Mouse (Mus musculus) urinary bladder, postnatal 4 days (tissue): ENCODE measurements around the gene Mzf1.

Experiments
- DNase-seq, 2 experiments: peaks; one replicate each; pipeline ENCODE4 v3.0.0; 2021 to 2022; ENCODE audit warnings: low spot score in 2 of 2

The Mzf1 gene

DNA sequence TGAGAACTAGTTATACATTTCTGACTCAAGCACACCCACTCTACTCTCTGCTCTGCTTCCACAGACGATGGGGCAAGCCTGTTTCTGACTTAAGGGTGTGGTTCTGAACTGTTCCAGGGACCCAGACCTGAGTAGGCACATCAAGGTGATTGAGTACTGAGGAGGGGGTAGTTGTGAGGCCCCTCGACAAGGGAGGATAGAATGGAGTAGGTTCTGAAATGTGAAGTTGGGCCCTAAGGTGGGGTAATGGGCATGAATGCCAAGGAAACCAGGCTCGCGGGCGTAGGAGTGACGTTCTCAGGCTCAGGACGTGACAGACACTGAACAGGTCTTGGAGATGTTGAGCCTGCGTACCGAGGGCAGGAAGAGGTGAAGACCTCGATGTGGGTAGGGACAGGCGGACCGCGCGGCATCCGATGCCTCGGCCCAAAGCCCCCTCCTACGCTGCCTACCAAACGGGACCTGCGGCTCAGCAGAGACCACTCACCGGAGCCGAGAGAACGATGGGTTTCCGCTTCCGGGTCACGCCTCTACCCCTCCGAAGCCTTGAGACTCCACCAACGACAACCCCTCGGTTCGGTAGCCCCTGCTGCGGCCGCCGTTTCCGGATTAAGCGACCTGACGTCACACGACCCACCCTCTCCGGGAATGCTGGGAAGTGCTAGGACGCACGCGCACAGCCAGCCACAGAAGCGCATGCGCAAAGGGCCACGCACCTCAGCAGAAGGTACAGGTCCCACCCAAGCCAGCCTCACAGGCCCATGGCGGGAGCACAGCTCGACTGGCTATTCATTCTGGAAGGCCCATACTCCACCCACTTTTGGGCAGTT, 20.2 kb downstream of the Mzf1 start, which contains the start of gene Chmp2a:
Chmp2a (minus strand) TSS at position 660 of the 830 bp plus-strand sequence.
- DNase-seq: peak; percentile 94 to 97

DNA sequence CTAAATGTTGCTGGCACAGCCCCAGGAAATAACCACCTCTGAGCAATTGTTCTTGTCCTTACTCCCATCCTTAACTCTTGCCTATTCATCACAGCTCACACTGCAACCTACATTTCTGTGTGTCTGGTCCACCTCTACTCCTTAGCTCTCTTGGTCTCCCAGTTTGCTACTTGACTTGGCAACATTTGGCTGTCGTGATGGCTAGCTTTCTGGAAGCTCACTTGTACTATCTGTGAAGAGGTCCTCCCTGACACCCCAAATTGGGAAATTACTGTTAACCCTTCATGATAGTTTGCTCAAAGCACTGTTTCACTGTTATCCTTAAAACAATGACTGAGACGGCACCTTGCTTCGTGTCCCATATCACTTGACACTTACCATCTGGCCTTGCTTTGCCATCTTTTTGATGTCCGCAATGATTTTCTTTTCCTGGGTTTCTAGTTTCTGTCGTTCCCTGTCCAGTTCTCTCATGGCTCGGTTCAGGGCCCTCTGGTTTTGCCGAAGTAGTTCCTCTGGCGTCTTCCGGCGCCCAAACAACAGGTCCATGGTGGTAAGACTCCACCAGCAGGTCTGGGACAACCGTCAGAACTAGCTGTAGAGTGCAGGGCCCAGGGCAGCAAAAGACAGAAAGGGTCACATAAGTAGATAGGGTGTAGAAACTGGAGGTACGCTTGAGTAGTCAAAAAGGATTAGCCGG, 21.0 kb downstream of the Mzf1 start:
- DNase-seq: no peak

DNA sequence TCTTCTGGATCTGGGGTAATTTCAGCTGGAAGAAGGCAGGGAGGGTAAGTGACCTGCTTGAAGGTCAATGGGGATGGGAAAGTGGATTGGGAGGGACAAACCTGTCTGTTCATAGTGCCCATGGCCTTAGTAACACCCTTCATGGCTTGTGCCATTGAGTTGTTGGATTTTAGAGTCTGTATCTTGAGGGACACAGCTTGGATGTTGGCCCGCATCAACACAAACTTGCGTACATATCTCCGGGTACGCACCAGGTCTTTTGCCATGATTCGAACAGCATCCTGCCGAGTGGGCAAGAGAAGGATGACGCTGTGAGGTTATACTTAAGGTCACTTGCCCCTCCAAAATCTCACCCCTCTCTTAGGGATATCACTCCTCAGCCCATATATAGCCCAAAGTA, 22.0 kb downstream of the Mzf1 start:
- DNase-seq: no peak

- DNase-seq: no peak
Observed at GRCm38 (mm10) chr7:13031983-13032382, 22.6 kb downstream of the Mzf1 start.

- no peak for DNase-seq
Observed at GRCm38 (mm10) chr7:13031069-13031468, 23.5 kb downstream of the Mzf1 start.

DNA sequence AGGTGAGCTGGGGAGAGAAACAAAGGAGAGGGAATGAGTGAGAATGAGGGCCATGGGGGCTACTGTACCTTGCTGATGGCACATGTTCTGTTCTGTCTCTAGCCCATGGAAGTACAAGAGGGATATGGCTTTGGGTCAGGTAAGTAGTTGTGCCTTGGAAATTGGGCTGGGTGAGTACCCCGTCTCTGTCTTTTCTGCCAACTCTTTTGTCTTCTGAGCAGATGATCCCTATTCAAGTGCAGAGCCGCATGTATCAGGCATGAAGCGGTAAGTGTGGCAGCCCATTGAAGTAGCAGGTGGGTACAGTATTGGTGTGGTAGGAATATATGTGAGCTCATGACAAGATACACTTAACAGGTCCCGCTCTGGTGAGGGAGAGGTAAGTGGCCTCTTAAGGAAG, 25.6 kb downstream of the Mzf1 start:
- no peak for DNase-seq

DNA sequence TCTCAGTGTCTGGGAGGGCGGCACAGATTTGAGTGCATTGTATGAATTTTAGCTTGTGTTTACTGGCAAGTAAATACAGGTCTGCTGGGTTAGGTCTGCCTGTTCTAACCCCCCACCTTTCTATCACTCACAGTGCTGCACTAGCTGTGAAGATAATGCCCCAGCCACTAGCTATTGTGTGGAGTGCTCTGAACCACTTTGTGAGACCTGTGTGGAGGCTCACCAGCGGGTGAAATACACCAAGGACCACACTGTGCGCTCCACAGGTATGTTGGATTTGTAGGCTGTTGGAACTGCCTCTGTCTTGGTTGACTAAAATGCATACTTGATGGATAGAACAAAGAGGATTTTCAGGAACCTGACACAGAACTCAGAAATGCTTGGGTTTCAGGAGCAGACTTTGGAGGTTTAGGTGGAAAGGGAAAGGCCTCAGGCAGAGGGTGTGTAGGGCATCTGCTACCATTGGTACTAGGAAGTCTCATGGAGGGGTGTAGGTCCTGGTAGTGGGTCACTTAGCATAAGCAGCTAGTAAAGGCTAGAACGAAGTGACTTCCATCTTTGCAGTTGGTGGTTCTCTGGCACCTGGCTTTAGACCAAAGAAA, 29.0 kb downstream of the Mzf1 start:
- DNase-seq: no peak

DNA sequence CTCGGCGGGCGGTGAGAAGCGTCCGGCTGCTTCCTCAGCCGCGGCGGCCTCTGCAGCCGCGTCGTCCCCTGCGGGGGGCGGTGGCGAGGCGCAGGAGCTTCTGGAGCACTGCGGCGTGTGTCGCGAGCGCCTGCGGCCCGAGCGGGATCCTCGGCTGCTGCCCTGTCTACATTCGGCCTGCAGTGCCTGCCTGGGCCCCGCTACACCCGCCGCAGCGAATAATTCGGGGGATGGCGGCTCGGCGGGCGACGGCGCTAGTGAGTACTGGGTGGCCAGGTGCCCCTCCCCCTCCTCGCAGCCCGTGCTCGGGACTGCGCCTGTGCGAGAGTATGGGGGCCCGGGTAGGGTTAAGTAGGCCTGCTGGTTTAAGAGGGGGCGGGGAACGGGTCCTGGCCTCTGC, 29.8 kb downstream of the Mzf1 start:
- peak; percentile 80 to 83 for DNase-seq

GRCm38 (mm10) chr7:13023928-13024731, 30.4 kb downstream of the Mzf1 start:
- DNase-seq: peak; percentile 93

DNA sequence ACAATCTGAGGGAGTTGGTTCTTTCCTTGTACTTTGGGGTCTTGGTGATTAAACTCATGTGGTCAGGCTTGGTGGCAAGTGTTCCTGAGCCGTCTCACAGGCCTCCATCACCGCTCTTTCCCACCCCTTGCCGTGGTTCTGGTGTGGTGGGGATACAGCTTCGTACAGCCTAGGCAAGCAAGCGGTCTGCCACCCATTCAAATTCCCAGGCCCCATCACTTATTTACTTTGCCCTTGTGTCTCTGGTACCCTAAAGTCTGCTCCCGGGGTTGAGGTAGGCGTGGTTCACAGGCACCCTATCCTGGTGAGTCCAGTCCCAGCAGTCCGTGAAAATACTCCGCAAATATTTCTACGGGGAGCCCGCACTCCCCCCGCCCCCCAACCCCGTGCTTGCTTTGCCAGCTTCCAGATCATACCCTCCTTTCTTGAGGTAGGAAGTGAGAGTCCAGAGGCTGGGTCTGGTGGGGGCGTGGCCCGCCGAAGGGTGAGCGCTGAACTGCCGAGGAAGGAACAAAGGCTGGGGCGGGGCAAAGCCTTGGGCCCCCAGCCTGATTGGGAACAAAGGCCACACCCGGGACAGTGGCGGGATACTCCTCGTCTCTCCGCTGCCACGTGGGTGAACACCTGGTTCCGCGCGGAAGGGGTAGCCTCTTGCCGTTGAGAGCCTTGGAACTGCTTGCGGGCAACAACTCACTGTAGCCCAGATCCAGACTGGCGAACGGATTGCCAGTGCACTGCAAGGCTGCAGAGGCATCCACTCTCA, 31.6 kb downstream of the Mzf1 start:
- peak; percentile 77 to 79 for DNase-seq

- DNase-seq: no peak
Observed at GRCm38 (mm10) chr7:13015217-13015616, 39.3 kb downstream of the Mzf1 start.

DNA sequence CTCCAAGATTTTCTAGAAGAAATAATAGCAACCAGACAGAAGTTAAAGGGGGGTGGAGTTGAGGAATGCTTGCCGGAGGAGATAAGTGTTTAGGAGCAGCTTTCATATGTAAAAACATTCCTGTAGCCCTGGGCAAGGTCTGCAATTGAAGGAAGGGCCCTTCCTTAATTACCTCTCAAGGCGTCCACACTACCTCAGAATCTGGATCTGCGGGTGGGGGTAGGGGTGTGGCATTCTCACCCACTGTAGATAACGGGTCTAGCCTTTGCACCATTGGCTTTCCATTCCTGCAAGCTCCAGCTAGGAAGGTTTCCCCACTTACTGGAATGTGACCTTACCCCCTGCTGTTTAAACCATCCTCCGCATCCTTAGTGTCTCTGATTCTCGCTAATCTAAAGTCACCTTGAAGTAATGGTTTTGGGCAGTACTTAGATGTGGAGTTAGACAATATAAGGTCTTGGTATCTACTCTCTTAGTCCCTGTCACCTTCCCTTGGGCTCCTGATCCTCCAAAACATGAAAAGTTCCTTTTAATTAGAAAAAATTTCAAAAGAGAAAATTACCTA, 40.2 kb downstream of the Mzf1 start:
- no peak for DNase-seq

DNA sequence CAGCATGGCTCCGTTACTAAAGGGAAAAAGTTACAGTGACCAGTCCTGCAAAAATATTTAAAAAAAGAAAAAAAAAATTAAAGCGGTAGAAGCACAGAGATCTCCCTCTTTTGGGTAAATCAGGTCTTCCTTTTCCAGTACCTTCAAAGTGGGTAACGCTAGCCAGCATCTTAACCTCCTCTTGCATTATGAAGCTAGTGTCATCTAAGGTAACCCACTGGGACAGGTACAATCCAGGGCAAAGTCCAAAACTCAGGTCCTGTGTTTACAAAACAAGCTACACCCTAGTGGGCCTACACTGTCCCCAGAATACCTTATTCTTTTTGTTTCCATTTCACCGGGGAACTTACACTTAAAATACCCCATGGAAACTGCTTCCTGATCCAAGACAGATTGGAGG, 40.9 kb downstream of the Mzf1 start:
- no peak for DNase-seq

DNA sequence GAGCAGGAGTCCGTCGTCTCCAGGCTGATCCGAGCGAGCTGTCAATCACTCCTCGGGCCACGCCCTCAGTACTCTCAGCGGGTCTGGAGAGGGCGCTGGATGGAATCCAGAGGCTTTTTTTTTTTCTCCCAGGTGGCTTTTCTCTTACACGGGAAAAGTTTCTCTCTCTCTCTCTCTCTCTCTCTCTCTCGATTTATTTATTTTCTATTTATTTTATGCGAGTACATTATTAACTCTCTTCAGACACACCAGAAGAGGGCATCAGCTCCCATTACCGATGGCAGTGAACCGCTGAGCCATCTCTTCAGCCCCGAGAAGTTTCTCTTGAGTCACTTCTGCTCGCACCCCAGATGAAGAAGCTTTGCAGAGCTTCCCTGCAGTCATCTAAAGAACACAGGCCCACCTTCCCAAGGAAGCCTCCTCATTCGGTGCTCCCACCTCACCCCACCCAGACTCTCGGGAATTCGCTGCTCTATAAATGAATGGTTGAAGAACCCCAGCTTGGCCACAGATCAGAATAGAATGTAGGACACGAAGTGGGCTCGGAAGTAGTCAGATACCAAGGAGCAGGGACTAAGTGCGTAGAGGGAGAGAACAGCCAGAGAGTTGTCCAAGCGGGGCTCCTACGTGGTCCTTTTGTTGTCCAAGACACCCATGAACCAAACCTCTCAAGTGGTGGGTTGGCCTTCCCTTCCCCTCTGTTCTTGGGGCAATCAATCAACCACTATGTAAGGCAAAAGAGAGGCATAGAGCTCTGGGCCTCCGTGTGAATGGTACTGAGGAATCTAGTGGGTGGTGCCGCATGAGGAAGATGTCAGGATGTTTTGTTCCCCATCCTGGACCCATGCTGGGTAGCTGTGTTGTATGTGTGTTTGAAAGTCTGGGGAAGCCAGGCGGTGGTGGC, 44.3 kb downstream of the Mzf1 start, which contains the start of gene Zbtb45:
Zbtb45 (minus strand) TSS at position 30 of the 904 bp plus-strand sequence.
- DNase-seq: no peak

DNA sequence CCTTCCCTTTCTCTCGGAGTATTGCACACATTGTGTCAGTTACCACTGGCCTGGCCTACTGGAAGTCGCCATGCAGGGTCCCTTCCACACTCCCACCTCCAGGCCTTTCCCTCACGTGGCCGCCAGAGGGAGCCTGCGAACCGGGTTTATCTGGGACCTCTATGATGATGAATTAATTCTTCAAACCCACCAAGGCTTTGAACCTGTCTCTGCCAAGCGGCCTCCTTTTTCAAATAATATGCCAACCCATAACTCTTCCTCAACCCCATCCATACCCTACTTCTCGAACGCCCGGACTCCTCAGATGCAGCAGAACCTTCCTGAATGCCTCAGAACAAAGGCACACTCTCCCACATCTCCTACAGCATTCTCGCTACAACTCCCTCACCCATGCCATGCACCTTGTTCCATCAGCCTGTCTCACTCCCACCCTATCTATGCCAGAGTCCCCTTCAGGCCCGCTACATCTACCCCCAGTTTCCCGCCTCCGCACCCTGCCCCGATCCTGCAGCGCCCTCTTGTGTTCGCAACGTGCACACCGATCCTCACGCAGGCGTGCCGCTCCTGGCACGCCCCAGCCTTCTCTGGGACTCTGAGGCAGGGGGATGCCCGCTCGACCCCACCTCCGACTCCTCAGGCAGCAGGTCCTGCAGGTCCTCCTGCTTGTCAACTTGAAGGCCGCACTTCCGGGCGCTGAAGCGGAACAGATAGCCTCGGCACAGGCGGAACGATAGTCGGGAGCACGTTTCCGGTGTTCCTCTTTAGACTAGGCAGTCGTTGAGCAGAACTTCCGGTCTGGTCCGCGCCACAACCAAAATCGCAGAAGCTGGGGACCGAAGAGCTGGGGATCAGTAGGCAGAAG, 45.2 kb downstream of the Mzf1 start:
- DNase-seq: peak; percentile 91 to 92

- DNase-seq: no peak
Observed at GRCm38 (mm10) chr7:13007341-13008092, 47.0 kb downstream of the Mzf1 start.

GRCm38 (mm10) chr7:13006531-13006930, 48.0 kb downstream of the Mzf1 start:
- no peak for DNase-seq

GRCm38 (mm10) chr7:13006011-13006410, 48.6 kb downstream of the Mzf1 start:
- DNase-seq: no peak
